Comparison of ENCODE assay signal across 8 mouse cellular contexts in genomic region chr7:75852363-75852762, GRCm38 (mm10). TPM values are rescaled to one million over a fixed set of nuclear protein-coding genes. Genes with fewer than 3 reads are reported as not detected.
A peak's percentile ranks its signal among the peaks of the same experiment; 100 is the strongest.
DNase-seq lines count a peak whose midpoint lies in the region; ATAC-seq lines count a peak whose summit lies in the region.

No protein-coding gene starts in this region.

- WGBS in heart, embryonic 13.5 days = 59% methylated on average over 4 of the region's 4 CpGs
- WGBS in heart, embryonic 10.5 days = 73% methylated on average over 4 of the region's 4 CpGs
- 19% methylated on average over 4 of the region's 4 CpGs for WGBS in forebrain, embryonic 13.5 days
- WGBS in midbrain, embryonic 11.5 days = 64% methylated on average over 4 of the region's 4 CpGs

- peak overlapping the region; percentile 52; the same call in 1 of the 2 replicates for H3K9ac ChIP-seq in heart, embryonic 13.5 days
- peak overlapping the region; percentile 38; the same call in 1 of the 2 replicates for H3K9ac ChIP-seq in forebrain, embryonic 13.5 days
- H3K9ac ChIP-seq in midbrain, embryonic 11.5 days (ENCODE audit: low read length) = peak overlapping the region; percentile 42

- ATAC-seq in heart, embryonic 13.5 days (ENCODE audit: extremely low read depth, insufficient number of reproducible peaks, low FRiP score, low TSS enrichment) = no peak
- ATAC-seq in forebrain, embryonic 13.5 days = peak; percentile 26
- no peak for ATAC-seq in midbrain, embryonic 11.5 days (ENCODE audit: low FRiP score)

- peaks cover 4% of the 10 kb centered on the region for H3K36me3 ChIP-seq in heart, embryonic 13.5 days
- H3K36me3 ChIP-seq in heart, embryonic 10.5 days = peaks cover 20% of the 10 kb centered on the region; the same call in 1 of the 2 replicates
- H3K36me3 ChIP-seq in forebrain, embryonic 13.5 days (ENCODE audit: poor library complexity, severe bottlenecking) = peaks cover 9% of the 10 kb centered on the region; the same call in 1 of the 2 replicates
- H3K36me3 ChIP-seq in midbrain, embryonic 11.5 days (ENCODE audit: control insufficient read depth, insufficient read depth, low read length) = peaks cover 2% of the 10 kb centered on the region; the same call in 1 of the 2 replicates

- H3K4me3 ChIP-seq in heart, embryonic 13.5 days = no peak overlapping the region
- H3K4me3 ChIP-seq in heart, embryonic 10.5 days = no peak overlapping the region
- H3K4me3 ChIP-seq in forebrain, embryonic 13.5 days = no peak overlapping the region
- H3K4me3 ChIP-seq in midbrain, embryonic 11.5 days (ENCODE audit: low read depth, low read length) = no peak overlapping the region

- no peak overlapping the region for H3K27ac ChIP-seq in heart, embryonic 13.5 days (replicated peaks)
- H3K27ac ChIP-seq in heart, embryonic 10.5 days = no peak overlapping the region
- peak overlapping the region; percentile 79 for H3K27ac ChIP-seq in forebrain, embryonic 13.5 days
- no peak overlapping the region for H3K27ac ChIP-seq in midbrain, embryonic 11.5 days (ENCODE audit: low read depth, low read length)

- no peaks in the 10 kb centered on the region for H3K27me3 ChIP-seq in heart, embryonic 13.5 days (replicated peaks)
- no peaks in the 10 kb centered on the region for H3K27me3 ChIP-seq in heart, embryonic 10.5 days (ENCODE audit: insufficient read depth, poor library complexity, severe bottlenecking)
- no peaks in the 10 kb centered on the region for H3K27me3 ChIP-seq in forebrain, embryonic 13.5 days
- no peaks in the 10 kb centered on the region for H3K27me3 ChIP-seq in midbrain, embryonic 11.5 days (ENCODE audit: control insufficient read depth, insufficient read depth, low read length)

- H3K4me2 ChIP-seq in heart, embryonic 13.5 days = no peak overlapping the region
- peak overlapping the region; percentile 36 for H3K4me2 ChIP-seq in forebrain, embryonic 13.5 days
- no peak overlapping the region for H3K4me2 ChIP-seq in midbrain, embryonic 11.5 days

- H3K4me1 ChIP-seq in heart, embryonic 13.5 days = peaks cover 68% of the 10 kb centered on the region
- H3K4me1 ChIP-seq in heart, embryonic 10.5 days = peaks cover 55% of the 10 kb centered on the region
- H3K4me1 ChIP-seq in forebrain, embryonic 13.5 days = peaks cover 72% of the 10 kb centered on the region
- peaks cover 43% of the 10 kb centered on the region for H3K4me1 ChIP-seq in midbrain, embryonic 11.5 days (ENCODE audit: control insufficient read depth, insufficient read depth, low read length)

- H3K9me3 ChIP-seq in heart, embryonic 13.5 days = no peaks in the 10 kb centered on the region
- H3K9me3 ChIP-seq in heart, embryonic 10.5 days = no peaks in the 10 kb centered on the region
- no peaks in the 10 kb centered on the region for H3K9me3 ChIP-seq in forebrain, embryonic 13.5 days (replicated peaks)
- no peaks in the 10 kb centered on the region for H3K9me3 ChIP-seq in midbrain, embryonic 11.5 days (ENCODE audit: control insufficient read depth, low read length)

- no peak for DNase-seq in heart, embryonic 10.5 days (ENCODE audit: low spot score)
- DNase-seq in adipocyte (ENCODE audit: low spot score) = peak; percentile 35
- peak; percentile 61 to 64 for DNase-seq in layer of hippocampus, adult 8-10 months (ENCODE audit: low spot score in 2 of 2)
- no peak for DNase-seq in midbrain, embryonic 11.5 days (ENCODE audit: low spot score, missing footprints)
- no peak for DNase-seq in thymus, postnatal 0 days (ENCODE audit: low spot score)
- DNase-seq in embryo, embryonic 10.5 days (ENCODE audit: low spot score) = no peak

RNA-seq across cellular contexts. Expression of gene Klhl25, which starts 4.3 kb away (rescaled TPM):
- polyA plus RNA-seq in heart, embryonic 13.5 days (2015; fragmentation: Nextera tagmentation; extraction: Ambion mirVana) = 9.3 and 10.3 TPM in 2 replicates
- polyA plus RNA-seq in heart, embryonic 10.5 days (2016; fragmentation: Nextera tagmentation; extraction: Ambion mirVana) = 12.7 and 15.0 TPM in 2 replicates
- polyA plus RNA-seq in forebrain, embryonic 13.5 days (2015; fragmentation: Nextera tagmentation; extraction: Ambion mirVana) = 31.2 and 31.5 TPM in 2 replicates
- total RNA-seq in layer of hippocampus, adult 8-10 months (2022) = 10 to 100 TPM in 3 of 4 experiments, 1 to 10 TPM in 1; 7.6 to 14.6 (median 11.4) TPM
- polyA plus RNA-seq in midbrain, embryonic 11.5 days (2014; fragmentation: Nextera tagmentation; extraction: Ambion mirVana) = 17.7 and 21.2 TPM in 2 replicates
- polyA plus RNA-seq in thymus, postnatal 0 days (2015; fragmentation: Nextera tagmentation; extraction: Ambion mirVana) = 13.2 and 13.3 TPM in 2 replicates

Comparison
In these comparisons a context has a peak if more than half of its experiments do, and no peak if none do; other contexts are left out.
1. DNase-seq: peak in adipocyte (single experiment) and layer of hippocampus, adult 8-10 months (2 of 2); none in heart, embryonic 10.5 days (single experiment), midbrain, embryonic 11.5 days (single experiment), thymus, postnatal 0 days (single experiment) and embryo, embryonic 10.5 days (single experiment).
2. Peak in every context shown above with its lines, with median percentiles within 50 percentile points of each other: H3K9ac ChIP-seq.